Mouse (Mus musculus) hematopoietic stem cell, adult 5-6 weeks (primary cell): ENCODE results near the gene Socs2. TPM values are rescaled to one million over a fixed set of nuclear protein-coding genes. Genes with fewer than 3 reads are reported as not detected.
"Not testable (repeated sequence)": the region's sequence is repeated elsewhere in the genome, so short reads cannot be mapped to it uniquely, and the experiment has no call there.

Source experiments
- ATAC-seq, 2 experiments: fragments of 125-278 bp in 1 of 2; replicated peaks in 1 of 2; 2 replicates each; pipeline ENCODE4 v1.8.0; 2016 to 2017; ENCODE audit warnings: inconsistent platforms in 2 of 2, mild to moderate bottlenecking in 2 of 2, moderate number of reproducible peaks in 2 of 2, low read depth in 1 of 2, moderate TSS enrichment in 1 of 2; ENCODE audit not compliant: low FRiP score in 2 of 2, poor library complexity in 2 of 2, severe bottlenecking in 2 of 2, insufficient read depth in 1 of 2, low TSS enrichment in 1 of 2
- total RNA-seq: library from RNA; stranded (forward); fragments of 172-1452, 232-1000 nt; gene quantifications from 2 replicates; pipeline ENCODE4 v1.2.3, GENCODE M21; 2017

Gene Socs2
- total RNA-seq, 1 experiment from 2014 or later = 3.8 TPM

- ATAC-seq = no peak
Measured at GRCm38 (mm10) chr10:95407541-95408160, 9.3 kb downstream of the Socs2 start.

GRCm38 (mm10) chr10:95404774-95405173, 12.2 kb downstream of the Socs2 start:
- no peak for ATAC-seq

GRCm38 (mm10) chr10:95399689-95400354, 17.2 kb downstream of the Socs2 start:
- no peak for ATAC-seq

DNA sequence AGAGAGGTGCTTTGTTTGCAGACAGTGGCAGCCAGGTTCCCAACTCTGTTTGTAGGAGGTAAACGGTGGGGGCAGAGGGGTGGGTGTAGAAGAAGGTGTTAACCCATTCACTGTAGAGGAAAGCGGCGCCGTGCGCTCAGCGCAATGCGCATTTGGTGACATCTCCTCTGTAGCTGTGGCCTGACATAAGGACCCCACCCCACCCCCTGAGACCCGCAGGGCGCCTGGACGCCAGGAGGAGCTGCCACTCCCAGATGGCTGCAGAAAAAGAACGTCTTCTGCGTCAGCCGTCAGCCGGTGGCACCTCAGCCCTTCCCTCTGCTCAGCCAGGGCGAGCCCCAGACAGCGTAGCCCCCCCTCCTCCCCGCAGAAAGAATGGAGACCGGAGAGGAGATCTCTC, 18.5 kb downstream of the Socs2 start:
- peak; percentile 48 to 64; a peak in 3 of 4 replicates for ATAC-seq

GRCm38 (mm10) chr10:95397191-95397835, 19.7 kb downstream of the Socs2 start:
- no peak for ATAC-seq

GRCm38 (mm10) chr10:95396356-95396755, 20.6 kb downstream of the Socs2 start:
- no peak for ATAC-seq

DNA sequence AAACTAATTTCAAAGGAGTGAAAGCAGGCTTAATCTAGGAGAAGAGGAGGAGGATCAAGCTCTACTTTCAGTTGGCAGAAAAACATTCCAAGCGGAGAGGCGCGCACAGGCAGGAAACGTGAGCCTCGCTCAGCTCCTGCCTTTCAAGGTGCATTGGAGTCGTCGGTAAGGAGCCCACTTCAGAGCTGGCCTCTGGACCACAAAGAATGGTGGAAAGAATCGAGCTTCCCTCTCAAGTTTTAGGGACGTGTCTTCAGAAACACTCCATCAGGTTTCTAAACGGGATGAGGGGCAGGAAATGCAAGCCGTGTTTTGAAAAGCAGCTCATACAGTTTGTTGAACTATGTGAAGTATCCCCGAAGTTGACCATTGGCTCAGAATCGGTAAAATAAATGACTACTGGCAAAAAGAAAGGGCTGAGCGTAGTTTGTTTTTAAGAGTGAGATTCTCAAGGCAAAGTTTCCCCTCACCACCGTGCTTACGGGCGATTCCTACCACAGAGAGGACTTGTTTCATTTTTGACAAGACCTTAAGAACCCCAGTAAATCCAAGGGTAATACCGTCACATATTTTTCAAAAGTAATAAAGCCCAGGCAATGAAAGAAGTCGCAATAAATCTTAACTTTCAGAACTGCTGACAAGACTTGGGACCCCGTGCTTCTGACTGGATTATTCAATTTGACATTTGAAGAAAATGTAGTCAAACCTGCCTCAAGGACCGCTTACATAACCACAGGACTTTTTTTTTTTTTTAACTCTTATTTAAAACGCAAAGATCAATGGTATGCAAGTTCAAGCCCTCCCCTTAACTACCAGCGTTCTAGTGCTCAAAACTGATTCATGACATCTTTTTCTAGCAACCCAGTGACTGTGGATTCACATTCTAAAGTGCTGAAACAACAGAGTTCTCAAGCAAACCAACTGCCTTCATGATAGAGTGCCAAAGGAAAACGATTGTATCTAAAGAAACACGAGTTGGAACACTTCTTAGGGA, 21.9 kb downstream of the Socs2 start:
- peak in 1 of 2 experiments; percentile 35; a peak in 2 of 4 replicates for ATAC-seq

DNA sequence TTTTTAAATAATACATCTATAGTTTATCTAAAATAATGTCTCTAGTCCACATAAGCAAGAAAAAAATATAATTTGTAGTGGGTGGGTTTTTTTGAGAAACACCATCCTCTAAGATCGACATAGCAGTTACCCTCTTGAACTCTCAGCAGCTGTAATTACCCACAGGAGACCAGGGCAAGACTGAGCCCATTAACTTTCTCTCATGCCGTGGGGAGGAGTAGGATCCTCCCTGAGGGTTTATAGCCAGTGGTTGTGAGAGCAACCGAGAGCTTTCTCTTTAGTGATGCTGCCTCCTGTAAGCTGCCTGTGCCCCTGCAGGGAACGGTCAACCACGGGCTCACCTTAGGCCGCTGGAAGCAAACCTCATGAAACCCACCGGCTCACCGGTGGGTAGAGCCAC, 24.9 kb downstream of the Socs2 start:
- no peak for ATAC-seq

DNA sequence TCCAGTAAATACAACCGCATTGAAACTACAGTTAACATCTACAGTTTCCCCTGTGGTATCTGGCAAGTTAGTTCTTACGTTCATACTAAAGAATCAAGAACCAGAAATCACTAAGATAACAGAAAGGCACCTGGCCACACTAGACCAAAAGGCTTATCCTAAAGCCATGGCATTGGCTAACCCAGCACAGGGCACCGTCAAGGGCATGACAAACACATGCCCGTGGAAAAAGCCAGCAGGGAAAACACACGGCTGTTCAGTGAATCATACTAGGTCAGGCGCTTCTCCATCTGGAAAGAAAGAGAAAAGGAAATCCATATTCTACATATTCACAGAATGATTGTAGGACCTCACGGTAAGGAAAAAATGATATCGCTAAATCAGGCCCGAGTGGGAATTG, 26.1 kb downstream of the Socs2 start:
- ATAC-seq = no peak

GRCm38 (mm10) chr10:95389805-95390204, 27.2 kb downstream of the Socs2 start:
- ATAC-seq = not testable (repeated sequence)

DNA sequence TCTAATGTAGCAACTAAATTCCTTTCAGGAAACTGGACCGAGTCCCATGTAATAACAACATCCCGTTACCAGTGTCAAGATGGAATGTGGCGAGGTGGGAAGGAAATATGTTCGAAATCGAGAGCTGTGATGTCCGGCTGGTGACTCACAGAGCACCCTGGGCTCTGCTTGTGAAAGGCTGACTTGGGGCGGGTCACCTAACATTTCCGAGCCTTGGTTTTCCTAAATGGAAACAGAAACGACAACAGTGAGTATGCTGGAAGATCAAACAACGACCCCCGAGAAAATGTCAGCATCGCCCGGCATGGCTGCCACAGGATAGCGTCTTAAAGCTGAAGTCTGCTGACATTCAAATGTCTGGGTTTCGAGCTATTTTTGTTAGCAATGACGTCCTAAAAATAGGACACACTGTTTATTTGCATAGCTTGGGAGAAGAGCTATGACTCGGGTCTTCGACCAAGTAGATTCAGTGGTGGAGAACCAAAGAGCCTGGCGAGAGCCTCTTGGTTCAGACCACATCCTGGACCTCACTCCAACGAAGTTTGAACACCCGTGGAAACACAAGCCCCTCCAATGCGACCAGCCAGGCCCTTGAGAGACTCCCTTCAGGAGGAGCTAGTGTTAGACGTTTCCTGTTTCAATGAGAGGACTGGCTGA, 28.0 kb downstream of the Socs2 start:
- ATAC-seq = peak in 1 of 2 experiments; percentile 27; a peak in 1 of 4 replicates

DNA sequence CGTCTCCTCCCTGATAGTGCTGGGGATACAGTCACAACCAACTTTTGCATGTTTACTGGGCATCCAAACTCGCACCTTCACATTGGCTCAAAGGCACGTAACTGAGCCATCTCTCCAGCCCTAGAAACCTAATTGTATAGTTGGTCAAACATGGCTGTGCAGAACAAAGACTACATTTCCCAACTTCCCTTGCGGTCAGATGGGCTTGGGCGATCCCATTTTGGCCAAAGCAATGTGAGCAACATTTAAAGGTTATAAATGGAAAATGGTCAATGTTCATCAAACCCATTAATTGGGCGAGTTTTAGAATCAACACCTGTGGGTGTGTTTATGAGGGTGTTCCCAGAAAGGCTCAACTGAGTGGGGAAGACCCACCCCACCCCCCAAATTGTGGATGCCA, 30.5 kb downstream of the Socs2 start:
- no peak for ATAC-seq

- no peak for ATAC-seq
Measured at GRCm38 (mm10) chr10:95385801-95386203, 31.2 kb downstream of the Socs2 start.

GRCm38 (mm10) chr10:95385081-95385480, 31.9 kb downstream of the Socs2 start:
- ATAC-seq = no peak

- ATAC-seq = no peak
Measured at GRCm38 (mm10) chr10:95384446-95384845, 32.5 kb downstream of the Socs2 start.

DNA sequence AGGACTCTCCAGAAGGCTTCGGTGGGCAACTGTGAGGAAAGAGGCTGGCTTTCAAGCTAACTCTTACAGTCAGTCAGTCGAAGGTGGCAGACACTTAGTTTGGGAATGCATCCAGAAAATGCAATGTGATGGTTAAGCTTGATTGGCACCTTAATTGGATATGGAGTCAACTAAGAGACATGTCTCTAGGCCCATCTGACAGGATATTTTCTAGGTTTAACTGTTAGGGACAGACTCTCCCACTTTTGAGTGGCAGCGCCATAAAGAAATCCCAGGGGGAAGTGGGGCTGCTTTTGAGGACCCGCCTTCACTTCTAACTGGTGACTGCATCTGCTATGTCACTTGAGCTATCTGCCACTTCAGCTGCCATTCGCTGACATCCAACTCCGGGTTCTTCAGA, 43.6 kb downstream of the Socs2 start:
- no peak for ATAC-seq

- ATAC-seq = no peak
Measured at GRCm38 (mm10) chr10:95371942-95372341, 45.0 kb downstream of the Socs2 start.
